Mouse (Mus musculus): Measurements from ENCODE around the gene Gm7903.
"Not testable (repeated sequence)": the region's sequence is repeated elsewhere in the genome, so short reads cannot be mapped to it uniquely, and the experiment has no call there.

Gm7903 gene

DNA sequence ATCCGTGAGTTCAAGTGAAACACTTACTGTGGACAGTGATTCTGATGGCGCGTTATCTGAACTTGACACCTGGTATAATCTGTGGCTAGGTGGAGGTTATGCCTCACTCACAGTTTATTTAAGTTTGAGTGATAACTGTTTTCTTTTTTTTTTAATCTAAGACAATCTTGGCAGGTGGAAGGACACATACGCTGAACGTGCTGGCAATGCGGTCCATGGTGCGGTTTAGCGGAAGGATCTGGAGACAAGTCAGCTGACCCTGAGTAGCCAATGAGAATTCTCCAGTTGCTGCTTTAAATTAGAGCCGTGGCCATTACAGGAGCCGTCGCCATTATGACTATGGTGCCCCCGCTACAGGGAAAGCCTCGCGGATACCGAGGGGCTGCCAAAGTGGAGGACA lies at the start of gene Gm7903:
Gene Gm7903 (plus strand): TSS at position 301 of the 400 bp plus-strand sequence.
- DNase-seq (ENCODE audit: low spot score), result not testable (repeated sequence)

DNA sequence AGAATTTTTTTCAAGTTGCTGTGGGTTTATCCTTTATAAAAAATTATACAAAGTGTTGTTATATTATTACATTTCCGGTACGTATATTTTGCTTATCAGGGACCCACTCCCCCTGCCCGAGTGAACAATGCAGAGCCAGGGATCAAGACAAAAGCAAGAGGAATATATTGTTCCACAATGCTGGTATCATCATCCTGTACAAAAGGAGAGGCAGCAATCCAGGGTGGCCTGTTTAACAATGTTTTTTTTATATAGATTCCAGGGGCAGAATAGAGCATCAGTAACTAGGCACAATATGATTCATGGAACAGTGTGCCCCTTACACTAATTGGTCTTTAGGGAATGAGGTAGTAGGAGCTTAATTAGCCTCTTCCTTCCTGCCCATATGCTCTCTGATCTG lies 30.1 kb upstream of the Gm7903 start:
- not testable (repeated sequence) for DNase-seq (ENCODE audit: low spot score)

DNA sequence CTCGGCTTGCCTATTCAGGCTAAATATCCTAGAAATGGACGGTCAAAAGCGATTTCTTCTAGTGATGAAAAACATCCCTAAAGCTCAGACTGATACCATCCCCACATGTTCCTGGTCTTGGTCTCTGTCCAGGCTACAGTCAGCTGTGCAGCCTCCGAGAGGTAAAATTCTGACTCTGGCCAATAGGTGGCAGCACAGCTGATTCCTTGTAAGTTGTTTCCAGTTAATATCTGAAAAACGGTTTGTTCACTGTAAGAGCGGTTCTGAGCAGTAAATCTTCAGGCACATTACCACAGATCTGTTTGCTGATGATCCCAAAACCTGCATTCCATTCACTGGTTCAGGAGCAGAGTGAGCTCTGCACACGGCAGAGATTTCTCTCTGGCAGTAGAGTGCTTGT lies 12.4 kb upstream of the Gm7903 start:
- not testable (repeated sequence) for DNase-seq (ENCODE audit: low spot score)

- DNase-seq (ENCODE audit: low spot score), result not testable (repeated sequence)
Measured at GRCm38 (mm10) chrX:135421824-135422223, 11.8 kb upstream of the Gm7903 start.

DNA sequence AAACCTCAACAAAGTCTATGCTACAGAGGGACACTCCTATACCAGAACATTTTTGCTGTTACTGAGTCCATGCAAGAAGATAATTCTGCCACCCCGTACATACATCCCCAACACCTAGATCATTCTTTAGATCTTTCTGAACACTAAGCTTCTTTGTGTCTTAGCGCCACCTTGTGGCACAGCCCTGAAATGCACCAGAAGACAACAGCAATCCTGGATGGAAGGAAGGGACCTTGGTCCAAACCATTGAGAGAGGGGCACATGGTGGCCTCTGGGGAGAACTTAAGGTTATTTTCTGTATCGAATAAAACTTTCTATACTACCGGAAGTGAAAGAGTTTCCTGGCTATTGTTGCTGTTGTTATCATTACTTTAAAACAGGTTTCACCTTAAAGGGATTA lies 11.2 kb upstream of the Gm7903 start:
- not testable (repeated sequence) for DNase-seq (ENCODE audit: low spot score)

GRCm38 (mm10) chrX:135464160-135464559 lies 30.5 kb downstream of the Gm7903 start:
- not testable (repeated sequence) for DNase-seq (ENCODE audit: low spot score)

GRCm38 (mm10) chrX:135481902-135482301 lies 48.3 kb downstream of the Gm7903 start:
- DNase-seq (ENCODE audit: low spot score), result not testable (repeated sequence)

DNA sequence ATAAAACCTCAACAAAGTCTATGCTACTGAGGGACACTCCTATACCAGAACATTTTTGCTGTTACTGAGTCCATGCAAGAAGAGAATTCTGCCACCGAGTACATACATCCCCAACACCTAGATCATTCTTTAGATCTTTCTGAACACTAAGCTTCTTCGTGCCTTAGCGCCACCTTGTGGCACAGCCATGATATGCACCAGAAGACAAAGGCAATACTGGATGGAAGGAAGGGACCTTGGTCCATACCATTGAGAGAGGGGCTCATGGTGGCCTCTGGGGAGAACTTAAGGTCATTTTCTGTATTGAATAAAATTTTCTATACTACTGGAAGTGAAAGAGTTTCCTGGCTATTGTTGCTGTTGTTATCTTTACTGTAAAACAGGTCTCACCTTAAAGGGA lies 49.5 kb downstream of the Gm7903 start:
- DNase-seq (ENCODE audit: low spot score), result not testable (repeated sequence)

Data from ovary, postnatal 36 days (tissue).